Mouse (Mus musculus): Measurements from ENCODE around the gene Rora.

Gene Rora

GRCm38 (mm10) chr9:68688151-68688550 lies 34.6 kb downstream of the Rora start:
- in situ Hi-C loops (cut with MseI, MboI), result loop anchor here in 1 of 2 experiments (25.0 kb wide), 1 partner anchor 676 kb away; no protein-coding TSS in a partner anchor

DNA sequence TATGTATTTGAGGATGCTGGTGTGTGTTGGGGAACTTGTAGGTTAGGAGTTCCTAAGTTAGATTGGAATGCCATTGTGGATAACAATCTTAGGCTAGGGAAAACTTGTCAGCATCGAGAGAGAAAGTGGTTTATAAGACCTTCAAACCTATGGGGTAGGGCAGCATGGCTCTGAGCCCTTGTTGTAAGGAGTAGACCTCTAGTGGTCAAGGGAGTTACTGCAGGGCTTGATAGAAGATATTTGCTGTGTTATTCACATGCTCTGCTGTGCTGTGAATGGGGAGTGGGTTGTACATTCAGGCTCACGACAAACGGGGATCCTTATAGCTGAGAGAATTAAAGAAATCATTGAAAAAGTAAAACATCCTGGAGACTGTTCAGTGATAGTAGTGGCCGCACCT lies 35.8 kb downstream of the Rora start:
- in situ Hi-C loops (cut with MseI, MboI), result loop anchor here in 1 of 2 experiments (25.0 kb wide), 1 partner anchor 677 kb away; no protein-coding TSS in a partner anchor

DNA sequence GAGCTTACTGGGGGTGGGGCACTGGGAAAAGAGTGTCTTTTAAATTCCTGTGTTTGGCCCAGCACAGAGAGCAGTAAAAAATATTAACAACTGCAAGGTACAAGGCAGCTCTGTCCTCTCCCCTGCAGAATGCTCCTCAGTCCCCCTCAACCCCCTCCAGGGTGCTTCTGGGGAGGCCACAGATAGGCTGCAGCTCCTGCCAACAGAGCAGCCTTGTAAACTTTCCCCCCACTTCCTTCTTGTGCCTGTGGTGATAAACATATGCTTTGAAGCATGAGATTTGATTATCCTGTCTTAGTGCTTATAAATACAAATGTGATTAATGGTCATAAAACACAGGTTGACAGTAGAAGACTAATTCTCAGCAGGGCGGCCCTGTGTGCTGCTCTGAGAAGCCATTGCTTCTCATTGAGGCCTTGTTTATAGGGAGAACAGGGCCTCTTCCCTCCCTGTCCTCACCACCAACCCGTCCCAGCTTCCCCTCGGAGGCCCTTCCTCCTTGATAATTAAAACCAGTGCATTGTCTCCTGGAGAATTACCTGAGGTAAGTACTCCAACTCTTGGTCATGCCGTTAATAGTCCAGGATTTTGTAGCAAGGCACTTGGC lies 41.4 kb downstream of the Rora start:
- in situ Hi-C loops (cut with MseI, MboI), result loop anchor here in 1 of 2 experiments (25.0 kb wide), 1 partner anchor 683 kb away; no protein-coding TSS in a partner anchor

GRCm38 (mm10) chr9:68695496-68695969 lies 41.9 kb downstream of the Rora start:
- in situ Hi-C loops (cut with MseI, MboI), result loop anchor here in 1 of 2 experiments (25.0 kb wide), 1 partner anchor 683 kb away; no protein-coding TSS in a partner anchor

DNA sequence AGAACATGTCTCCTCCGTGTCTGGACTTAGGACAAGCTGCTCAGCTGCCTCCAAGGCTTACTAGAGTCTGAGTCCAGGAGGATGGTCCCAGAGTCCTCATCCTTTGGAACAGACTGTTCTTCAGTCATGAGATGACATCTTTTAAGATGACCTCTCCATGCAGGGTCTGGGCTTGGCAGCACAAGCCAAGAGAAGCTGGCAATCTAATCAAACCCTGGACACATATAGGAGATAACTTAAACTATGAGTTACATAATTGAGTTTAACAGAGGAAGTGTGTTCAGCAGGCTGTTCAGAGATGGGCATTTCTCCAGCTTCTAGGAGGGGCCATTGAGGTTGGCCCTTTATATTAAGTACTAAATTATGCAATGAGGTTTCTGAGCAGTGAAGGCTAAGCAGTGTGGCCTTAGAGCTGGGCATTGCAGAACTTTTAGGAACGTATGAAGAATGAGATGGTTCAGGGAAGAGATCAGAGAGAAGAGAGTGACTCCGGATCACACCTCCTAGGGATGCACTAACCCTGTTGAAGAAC lies 42.9 kb downstream of the Rora start:
- in situ Hi-C loops (cut with MseI, MboI), result loop anchor here in 1 of 2 experiments (25.0 kb wide), 1 partner anchor 684 kb away; no protein-coding TSS in a partner anchor

DNA sequence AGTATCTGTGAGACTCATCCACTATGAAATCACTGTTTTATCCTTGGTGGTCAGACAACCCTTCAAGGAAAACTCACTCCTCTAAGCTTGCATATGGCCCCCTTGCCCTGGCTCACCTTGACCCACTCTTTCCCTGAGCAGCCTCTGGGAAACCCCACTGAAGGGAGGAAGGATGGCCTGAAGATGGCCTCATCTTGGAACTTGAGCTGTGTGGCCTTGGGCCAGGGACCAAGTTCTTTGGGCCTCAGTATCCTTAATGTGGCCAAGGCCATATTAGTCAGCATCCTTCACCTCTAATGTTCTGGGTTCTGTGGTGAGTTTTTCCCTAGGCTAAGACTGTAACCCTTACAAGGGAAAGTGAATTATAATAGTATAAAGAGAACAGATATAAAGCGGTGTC lies 45.8 kb downstream of the Rora start:
- in situ Hi-C loops (cut with MseI, MboI), result loop anchor here in 1 of 2 experiments (25.0 kb wide), 1 partner anchor 687 kb away; no protein-coding TSS in a partner anchor

DNA sequence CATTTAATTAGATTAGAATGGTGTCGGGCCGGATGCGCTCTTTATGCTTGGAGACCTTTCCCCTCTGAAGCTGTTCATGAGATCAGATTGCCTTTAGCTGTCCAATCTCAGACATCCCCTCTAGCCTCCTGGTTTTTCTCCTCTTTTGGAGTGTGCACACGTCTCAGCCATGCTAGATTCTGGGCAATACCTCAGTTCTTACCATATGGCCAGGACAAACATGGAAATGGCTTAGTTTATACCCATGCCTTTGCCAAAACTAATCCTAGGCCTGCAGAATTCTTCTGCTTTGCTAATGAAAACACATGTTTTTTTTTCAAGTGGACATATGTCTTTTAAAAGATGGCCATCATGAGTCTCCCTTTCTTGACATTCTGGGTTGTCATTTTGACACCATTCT lies 46.3 kb downstream of the Rora start:
- in situ Hi-C loops (cut with MseI, MboI), result loop anchor here (25.0 kb wide), 1 partner anchor 688 kb away; no protein-coding TSS in a partner anchor

- in situ Hi-C loops (cut with MseI, MboI), result loop anchor here in 1 of 2 experiments (25.0 kb wide), 1 partner anchor 695 kb away; no protein-coding TSS in a partner anchor
Observed at GRCm38 (mm10) chr9:68707636-68708035, 54.0 kb downstream of the Rora start.

GRCm38 (mm10) chr9:68709232-68709631 lies 55.6 kb downstream of the Rora start:
- in situ Hi-C loops (cut with MseI, MboI), result loop anchor here in 1 of 2 experiments (25.0 kb wide), 1 partner anchor 697 kb away; no protein-coding TSS in a partner anchor

GRCm38 (mm10) chr9:68710893-68711654 lies 57.5 kb downstream of the Rora start:
- in situ Hi-C loops (cut with MseI, MboI), result loop anchor here in 1 of 2 experiments (25.0 kb wide), 1 partner anchor 699 kb away; no protein-coding TSS in a partner anchor

- in situ Hi-C loops (cut with MseI, MboI), result loop anchor here in 1 of 2 experiments (25.0 kb wide), 1 partner anchor 705 kb away; no protein-coding TSS in a partner anchor
Observed at GRCm38 (mm10) chr9:68716961-68717360, 63.4 kb downstream of the Rora start.

DNA sequence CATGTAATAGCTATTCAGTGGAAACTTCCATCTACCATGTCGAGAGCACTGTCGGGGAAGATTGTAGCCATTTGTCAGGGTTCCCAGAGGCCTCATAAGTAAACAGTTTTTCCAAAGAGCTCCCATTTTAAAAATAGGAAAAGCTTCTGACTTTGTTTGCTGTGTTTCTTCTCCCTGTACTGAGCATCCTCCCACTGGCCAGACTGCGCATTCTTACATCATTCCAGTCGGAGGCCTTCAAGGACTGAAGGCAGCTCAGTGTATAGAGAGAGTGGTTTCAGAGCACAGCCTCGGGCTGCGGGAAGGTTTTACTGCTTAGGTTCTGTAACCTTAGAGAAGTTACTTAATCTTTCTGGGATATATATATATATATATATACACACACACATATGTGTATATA lies 64.8 kb downstream of the Rora start:
- in situ Hi-C loops (cut with MseI, MboI), result loop anchor here in 1 of 2 experiments (25.0 kb wide), 1 partner anchor 706 kb away; no protein-coding TSS in a partner anchor

- in situ Hi-C loops (cut with MseI, MboI), result loop anchor here in 1 of 2 experiments (25.0 kb wide), 1 partner anchor 707 kb away; no protein-coding TSS in a partner anchor
Observed at GRCm38 (mm10) chr9:68719286-68719685, 65.7 kb downstream of the Rora start.

DNA sequence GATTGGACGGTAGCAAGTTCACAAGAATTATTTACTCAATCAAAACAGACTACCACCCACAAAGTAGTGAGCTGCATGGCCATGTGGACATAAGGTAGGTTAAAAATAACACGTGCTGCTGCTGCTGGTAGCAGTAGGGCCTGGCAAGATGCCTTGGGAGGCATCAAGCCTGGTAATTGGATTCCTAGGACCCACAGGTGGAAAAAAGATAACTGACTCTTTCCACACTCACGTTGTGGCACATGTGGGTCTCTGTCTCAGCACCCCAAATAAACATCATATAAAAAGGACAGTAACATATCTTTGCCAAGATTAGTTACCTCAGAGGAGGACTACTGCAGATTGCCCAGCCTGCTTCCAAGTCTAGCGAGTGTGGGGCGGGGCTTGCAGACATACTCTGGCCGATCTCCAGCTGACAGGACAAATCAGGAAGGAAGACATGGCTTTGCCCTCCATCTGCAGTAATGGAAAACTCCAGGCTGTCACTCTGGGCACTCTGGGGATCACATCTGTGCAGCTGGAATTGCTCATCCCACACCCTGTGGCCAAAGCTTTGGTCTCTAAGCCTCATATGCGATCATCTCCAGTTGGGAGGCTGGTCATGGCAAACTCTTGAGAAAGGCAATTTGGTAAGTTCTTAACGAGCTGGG lies 71.2 kb downstream of the Rora start:
- in situ Hi-C loops (cut with MseI, MboI), result loop anchor here in 1 of 2 experiments (25.0 kb wide), 1 partner anchor 712 kb away; no protein-coding TSS in a partner anchor

- in situ Hi-C loops (cut with MseI, MboI), result no loop called here
Observed at GRCm38 (mm10) chr9:68727166-68727855, 73.7 kb downstream of the Rora start.

GRCm38 (mm10) chr9:68731438-68731837 lies 77.9 kb downstream of the Rora start:
- in situ Hi-C loops (cut with MseI, MboI), result no loop called here

GRCm38 (mm10) chr9:68732929-68733328 lies 79.3 kb downstream of the Rora start:
- in situ Hi-C loops (cut with MseI, MboI), result no loop called here

DNA sequence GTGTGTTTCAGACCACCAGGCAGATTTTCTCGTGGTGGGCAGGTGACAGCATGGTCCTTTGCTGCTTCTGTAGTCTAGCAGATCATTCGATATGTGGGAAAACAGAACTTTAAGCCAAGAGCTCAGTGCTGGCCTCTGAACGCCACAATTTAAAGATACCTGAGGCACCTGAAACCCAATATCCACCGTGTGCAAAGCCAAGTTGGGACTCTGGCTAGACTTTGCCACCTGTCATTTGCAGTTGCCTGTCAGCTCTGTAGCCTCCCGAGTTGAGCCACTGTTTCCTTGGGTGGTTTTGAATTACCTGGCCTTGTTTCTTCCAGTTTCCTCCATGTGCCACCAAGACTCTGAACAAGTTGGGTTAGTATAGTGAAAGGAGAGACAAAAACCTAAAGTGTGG lies 82.3 kb downstream of the Rora start:
- in situ Hi-C loops (cut with MseI, MboI), result no loop called here

GRCm38 (mm10) chr9:68737197-68737736 lies 83.7 kb downstream of the Rora start:
- in situ Hi-C loops (cut with MseI, MboI), result no loop called here
